Mouse (Mus musculus) small intestine, adult 2 months (tissue): ENCODE data around the gene Rbfox1. TPM values are rescaled to one million over a fixed set of nuclear protein-coding genes. Genes with fewer than 3 reads are reported as not detected.

ENCODE experiments used
- H3K27ac ChIP-seq: fragments of 200-500 bp; 2 replicates; pipeline ENCODE4 v1.5.1; 2012; ENCODE audit warnings: low read depth, low read length, control low read depth, inconsistent platforms; ENCODE audit not compliant: insufficient read depth
- H3K27me3 ChIP-seq: fragments of 200-500 bp; 2 replicates; pipeline ENCODE4 v1.6.1; 2012; ENCODE audit warnings: mild to moderate bottlenecking, moderate library complexity, low read length, inconsistent platforms; ENCODE audit not compliant: control insufficient read depth, insufficient read depth
- H3K36me3 ChIP-seq: fragments of 200-500 bp; 2 replicates; pipeline ENCODE4 v1.6.1; 2012; ENCODE audit warnings: mild to moderate bottlenecking, low read length, control low read depth, inconsistent platforms; ENCODE audit not compliant: control insufficient read depth, insufficient read depth
- H3K4me1 ChIP-seq: fragments of 200-500 bp; 2 replicates; pipeline ENCODE4 v1.6.1; 2012; ENCODE audit warnings: low read length, inconsistent platforms, mixed read lengths; ENCODE audit not compliant: control insufficient read depth, insufficient read depth, insufficient read length
- H3K4me3 ChIP-seq: fragments of 200-500 bp; 2 replicates; pipeline ENCODE4 v1.5.1; 2012; ENCODE audit warnings: low read depth, mild to moderate bottlenecking, control low read depth, inconsistent platforms, low read length, moderate library complexity
- CTCF ChIP-seq: fragments of 200-500 bp; IDR thresholded peaks from 2 replicates; pipeline ENCODE4 v1.5.1; 2012; ENCODE audit warnings: low read depth, mild to moderate bottlenecking, control low read depth, inconsistent platforms, low read length, moderate library complexity, mixed read lengths; ENCODE audit not compliant: insufficient replicate concordance, insufficient read length; ENCODE audit errors: extremely low read depth
- POLR2A ChIP-seq: fragments of 200-500 bp; IDR thresholded peaks from 2 replicates; pipeline ENCODE4 v1.6.1; 2012; ENCODE audit warnings: low read depth, mild to moderate bottlenecking, control low read depth, inconsistent platforms, low read length, moderate library complexity
- WGBS: fragments of 180-500 bp; shearing (Covaris S2); methylation state at CpG from one replicate; pipeline ENCODE4 v1.1.7; 2018; 5-methylcytosine and 5-hydroxymethylcytosine counted together
- polyA plus RNA-seq: library from polyadenylated mRNA; depleted of rRNA; stranded (reverse); fragments of >200 nt; gene quantifications from 2 replicates; pipeline ENCODE4 v1.2.3, GENCODE M21; 2012

The Rbfox1 gene
- polyA plus RNA-seq, 1 experiment, result 0.72 TPM

- Histone ChIP-seq H3K27ac (no peak overlapping the region), H3K4me3 (no peak overlapping the region), H3K4me1 (no peaks in the 10 kb centered on the region), H3K36me3 (no peaks in the 10 kb centered on the region), H3K27me3 (no peaks in the 10 kb centered on the region)
- TF ChIP-seq POLR2A (no peak), CTCF (no peak)
- 82% methylated on average over 2 of the region's 2 CpGs for WGBS
Measured at GRCm38 (mm10) chr16:6232966-6233365, 347.8 kb downstream of the Rbfox1 start.

GRCm38 (mm10) chr16:6241393-6241792, 356.2 kb downstream of the Rbfox1 start:
- Histone ChIP-seq H3K27me3 (no peaks in the 10 kb centered on the region), H3K27ac (no peak overlapping the region), H3K4me1 (no peaks in the 10 kb centered on the region), H3K4me3 (no peak overlapping the region), H3K36me3 (no peaks in the 10 kb centered on the region)
- 95% methylated on average over 4 of the region's 4 CpGs for WGBS
- TF ChIP-seq CTCF (no peak), POLR2A (no peak)

- Histone ChIP-seq H3K4me3 (no peak overlapping the region), H3K27me3 (no peaks in the 10 kb centered on the region), H3K27ac (no peak overlapping the region), H3K36me3 (no peaks in the 10 kb centered on the region), H3K4me1 (no peaks in the 10 kb centered on the region)
- 58% methylated on average over 3 of the region's 3 CpGs for WGBS
- TF ChIP-seq POLR2A, result no peak
- TF ChIP-seq CTCF, result no peak
Measured at GRCm38 (mm10) chr16:6242468-6242867, 357.3 kb downstream of the Rbfox1 start.

GRCm38 (mm10) chr16:6247569-6247968, 362.4 kb downstream of the Rbfox1 start:
- WGBS, result 39% methylated on average over 4 of the region's 4 CpGs
- no peak for TF ChIP-seq CTCF
- TF ChIP-seq POLR2A, result no peak
- H3K27ac ChIP-seq, result no peak overlapping the region

GRCm38 (mm10) chr16:6264557-6264956, 379.4 kb downstream of the Rbfox1 start:
- H3K4me3 ChIP-seq, result no peak overlapping the region
- no peaks in the 10 kb centered on the region for H3K36me3 ChIP-seq
- H3K27ac ChIP-seq, result no peak overlapping the region
- TF ChIP-seq CTCF, result no peak
- no peaks in the 10 kb centered on the region for H3K27me3 ChIP-seq
- 77% methylated on average over 8 of the region's 8 CpGs for WGBS
- H3K4me1 ChIP-seq, result no peaks in the 10 kb centered on the region

More at GRCm38 (mm10) chr16:6247569-6247968, 362.4 kb downstream of the Rbfox1 start:
- Histone ChIP-seq H3K4me3 (no peak overlapping the region), H3K4me1 (no peaks in the 10 kb centered on the region), H3K36me3 (no peaks in the 10 kb centered on the region), H3K27me3 (no peaks in the 10 kb centered on the region)

GRCm38 (mm10) chr16:6265610-6266009, 380.5 kb downstream of the Rbfox1 start:
- TF ChIP-seq POLR2A, result no peak
- no peak for TF ChIP-seq CTCF
- 74% methylated on average over 3 of the region's 3 CpGs for WGBS

GRCm38 (mm10) chr16:6271596-6272370, 386.6 kb downstream of the Rbfox1 start:
- no peaks in the 10 kb centered on the region for H3K4me1 ChIP-seq
- no peaks in the 10 kb centered on the region for H3K36me3 ChIP-seq
- H3K27me3 ChIP-seq, result no peaks in the 10 kb centered on the region
- no peak overlapping the region for H3K27ac ChIP-seq
- H3K4me3 ChIP-seq, result no peak overlapping the region
- TF ChIP-seq CTCF (no peak), POLR2A (no peak)
- 60% methylated on average over 7 of the region's 7 CpGs for WGBS

More at GRCm38 (mm10) chr16:6265610-6266009, 380.5 kb downstream of the Rbfox1 start:
- H3K4me3 ChIP-seq, result no peak overlapping the region
- no peaks in the 10 kb centered on the region for H3K4me1 ChIP-seq
- H3K36me3 ChIP-seq, result no peaks in the 10 kb centered on the region
- no peaks in the 10 kb centered on the region for H3K27me3 ChIP-seq
- no peak overlapping the region for H3K27ac ChIP-seq
